Mouse (Mus musculus) liver, embryonic 16.5 days (tissue): ENCODE data around the gene Rcan2. TPM values are rescaled to one million over a fixed set of nuclear protein-coding genes. Genes with fewer than 3 reads are reported as not detected.

ENCODE experiments used
- ATAC-seq: fragments of 200-750 bp; cut with Nextera tagmentation; 2 replicates; pipeline ENCODE4 v1.8.0; 2017; ENCODE audit warnings: low read depth, mild to moderate bottlenecking, moderate number of reproducible peaks, moderate library complexity
- H3K27ac ChIP-seq: fragments of 300-500 bp; sonication (generic); 2 replicates; pipeline ENCODE4 v1.5.1; 2014; ENCODE audit warnings: mild to moderate bottlenecking, low read length
- H3K27me3 ChIP-seq: fragments of 300-500 bp; sonication (generic); 2 replicates; pipeline ENCODE4 v1.6.1; 2014; ENCODE audit warnings: low read depth, low read length, mixed read lengths; ENCODE audit not compliant: control insufficient read depth, insufficient read depth
- H3K36me3 ChIP-seq: fragments of 300-500 bp; sonication (generic); 2 replicates; pipeline ENCODE4 v1.6.1; 2014; ENCODE audit warnings: mild to moderate bottlenecking; ENCODE audit not compliant: control insufficient read depth, insufficient read depth
- H3K4me1 ChIP-seq: fragments of 300-500 bp; sonication (generic); 2 replicates; pipeline ENCODE4 v1.6.1; 2014; ENCODE audit warnings: low read depth, low read length, mixed read lengths; ENCODE audit not compliant: control insufficient read depth
- H3K4me2 ChIP-seq: fragments of 300-500 bp; sonication (generic); 2 replicates; pipeline ENCODE4 v1.6.1; 2014; ENCODE audit warnings: low read depth, low read length, mixed read lengths
- H3K4me3 ChIP-seq: fragments of 300-500 bp; sonication (generic); 2 replicates; pipeline ENCODE4 v1.5.1; 2014; ENCODE audit warnings: low read depth, mild to moderate bottlenecking, low read length
- H3K9ac ChIP-seq: fragments of 300-500 bp; sonication (generic); 2 replicates; pipeline ENCODE4 v1.6.1; 2014; ENCODE audit warnings: low read depth, low read length
- H3K9me3 ChIP-seq: fragments of 300-500 bp; sonication (generic); replicated peaks from 2 replicates; pipeline ENCODE4 v1.6.1; 2016; ENCODE audit warnings: low read length; ENCODE audit not compliant: control insufficient read depth
- WGBS: fragments of 180-500 bp; shearing (Covaris S2); extraction: QIAGEN DNeasy Blood & Tissue Kit; methylation state at CpG from one replicate; pipeline ENCODE4 v1.1.7; 2014; ENCODE audit not compliant: insufficient replicate concordance; 5-methylcytosine and 5-hydroxymethylcytosine counted together
- polyA plus RNA-seq: library from polyadenylated mRNA; unstranded; fragments of >200 nt; fragmentation: Nextera tagmentation; extraction: Ambion mirVana; gene quantifications from 2 replicates; pipeline ENCODE4 v1.2.1, GENCODE M21; 2015

Gene Rcan2
- polyA plus RNA-seq, 1 experiment from 2014 or later: 1.2 TPM

GRCm38 (mm10) chr17:44007411-44007810 is 206.3 kb downstream of the Rcan2 start:
- Histone ChIP-seq H3K4me2 (no peak overlapping the region), H3K9me3 (no peaks in the 10 kb centered on the region), H3K4me3 (no peak overlapping the region), H3K9ac (no peak overlapping the region), H3K36me3 (no peaks in the 10 kb centered on the region), H3K4me1 (no peaks in the 10 kb centered on the region), H3K27ac (no peak overlapping the region), H3K27me3 (no peaks in the 10 kb centered on the region)
- no peak for ATAC-seq
- WGBS: 47% methylated on average over 2 of the region's 2 CpGs

- 59% methylated on average over 4 of the region's 4 CpGs for WGBS
- H3K4me3 ChIP-seq: no peak overlapping the region
Observed at GRCm38 (mm10) chr17:44011917-44012316, 210.8 kb downstream of the Rcan2 start.

GRCm38 (mm10) chr17:44013756-44014510 is 212.8 kb downstream of the Rcan2 start:
- no peak overlapping the region for H3K9ac ChIP-seq
- no peaks in the 10 kb centered on the region for H3K9me3 ChIP-seq
- no peak for ATAC-seq
- H3K36me3 ChIP-seq: no peaks in the 10 kb centered on the region
- H3K27me3 ChIP-seq: no peaks in the 10 kb centered on the region
- WGBS: 47% methylated on average over 4 of the region's 4 CpGs
- no peaks in the 10 kb centered on the region for H3K4me1 ChIP-seq
- H3K27ac ChIP-seq: no peak overlapping the region
- H3K4me3 ChIP-seq: no peak overlapping the region
- no peak overlapping the region for H3K4me2 ChIP-seq

More at GRCm38 (mm10) chr17:44011917-44012316, 210.8 kb downstream of the Rcan2 start:
- H3K4me1 ChIP-seq: no peaks in the 10 kb centered on the region
- no peaks in the 10 kb centered on the region for H3K36me3 ChIP-seq
- H3K27ac ChIP-seq: no peak overlapping the region
- H3K9me3 ChIP-seq: no peaks in the 10 kb centered on the region
- H3K9ac ChIP-seq: no peak overlapping the region
- H3K27me3 ChIP-seq: no peaks in the 10 kb centered on the region
- no peak for ATAC-seq
- no peak overlapping the region for H3K4me2 ChIP-seq

- H3K9ac ChIP-seq: no peak overlapping the region
- 60% methylated on average over 5 of the region's 5 CpGs for WGBS
- H3K4me1 ChIP-seq: no peaks in the 10 kb centered on the region
- no peak for ATAC-seq
- no peak overlapping the region for H3K4me3 ChIP-seq
- no peaks in the 10 kb centered on the region for H3K27me3 ChIP-seq
- H3K27ac ChIP-seq: no peak overlapping the region
- no peak overlapping the region for H3K4me2 ChIP-seq
- H3K9me3 ChIP-seq: no peaks in the 10 kb centered on the region
- H3K36me3 ChIP-seq: no peaks in the 10 kb centered on the region
Observed at GRCm38 (mm10) chr17:44016314-44016713, 215.2 kb downstream of the Rcan2 start.

- ATAC-seq: no peak
- Histone ChIP-seq H3K4me3 (no peak overlapping the region), H3K27me3 (no peaks in the 10 kb centered on the region), H3K4me2 (no peak overlapping the region), H3K4me1 (no peaks in the 10 kb centered on the region), H3K9me3 (no peaks in the 10 kb centered on the region), H3K27ac (no peak overlapping the region), H3K36me3 (no peaks in the 10 kb centered on the region), H3K9ac (no peak overlapping the region)
- 63% methylated on average over 6 of the region's 6 CpGs for WGBS
Observed at GRCm38 (mm10) chr17:44020707-44021220, 219.6 kb downstream of the Rcan2 start.

- Histone ChIP-seq H3K27me3 (no peaks in the 10 kb centered on the region), H3K36me3 (no peaks in the 10 kb centered on the region), H3K27ac (no peak overlapping the region), H3K4me1 (no peaks in the 10 kb centered on the region), H3K4me3 (no peak overlapping the region), H3K4me2 (no peak overlapping the region), H3K9me3 (no peaks in the 10 kb centered on the region), H3K9ac (no peak overlapping the region)
- 41% methylated on average over 2 of the region's 2 CpGs for WGBS
- ATAC-seq: no peak
Observed at GRCm38 (mm10) chr17:44023842-44024241, 222.7 kb downstream of the Rcan2 start.

GRCm38 (mm10) chr17:44025011-44025410 is 223.9 kb downstream of the Rcan2 start:
- Histone ChIP-seq H3K4me2 (no peak overlapping the region), H3K36me3 (no peaks in the 10 kb centered on the region), H3K9ac (no peak overlapping the region), H3K4me1 (no peaks in the 10 kb centered on the region), H3K4me3 (no peak overlapping the region), H3K27ac (no peak overlapping the region), H3K27me3 (no peaks in the 10 kb centered on the region), H3K9me3 (no peaks in the 10 kb centered on the region)
- ATAC-seq: no peak
- 56% methylated on average over 2 of the region's 2 CpGs for WGBS

- H3K9me3 ChIP-seq: no peaks in the 10 kb centered on the region
- no peak for ATAC-seq
- H3K27ac ChIP-seq: no peak overlapping the region
- H3K27me3 ChIP-seq: no peaks in the 10 kb centered on the region
- H3K9ac ChIP-seq: no peak overlapping the region
- H3K36me3 ChIP-seq: no peaks in the 10 kb centered on the region
- H3K4me3 ChIP-seq: no peak overlapping the region
- WGBS: 59% methylated on average over 6 of the region's 6 CpGs
- H3K4me1 ChIP-seq: no peaks in the 10 kb centered on the region
- H3K4me2 ChIP-seq: no peak overlapping the region
Observed at GRCm38 (mm10) chr17:44025935-44026334, 224.8 kb downstream of the Rcan2 start.

- Histone ChIP-seq H3K4me2 (no peak overlapping the region), H3K4me3 (no peak overlapping the region), H3K9ac (no peak overlapping the region), H3K4me1 (no peaks in the 10 kb centered on the region), H3K27me3 (no peaks in the 10 kb centered on the region), H3K9me3 (no peaks in the 10 kb centered on the region), H3K36me3 (no peaks in the 10 kb centered on the region), H3K27ac (no peak overlapping the region)
- 56% methylated on average over 5 of the region's 5 CpGs for WGBS
- ATAC-seq: no peak
Observed at GRCm38 (mm10) chr17:44026378-44026777, 225.2 kb downstream of the Rcan2 start.
